Mouse (Mus musculus) layer of hippocampus, postnatal 25 days (tissue): Measurements from ENCODE around the gene Cyb5rl. TPM values are rescaled to one million over a fixed set of nuclear protein-coding genes. Genes with fewer than 3 reads are reported as not detected.

Experiments used
- DNase-seq, 2 experiments: peaks; one replicate each; pipeline ENCODE4 v3.0.0; 2022; ENCODE audit warnings: mixed read lengths in 2 of 2, low spot score in 1 of 2; ENCODE audit errors: extremely low spot score in 1 of 2
- total RNA-seq, 2 experiments: library from RNA; stranded (reverse); gene quantifications; 2 replicates each; pipeline ENCODE4 v1.2.3; 2021

Cyb5rl gene
- 1 to 10 TPM; 5.8 to 6.6 TPM for total RNA-seq

DNA sequence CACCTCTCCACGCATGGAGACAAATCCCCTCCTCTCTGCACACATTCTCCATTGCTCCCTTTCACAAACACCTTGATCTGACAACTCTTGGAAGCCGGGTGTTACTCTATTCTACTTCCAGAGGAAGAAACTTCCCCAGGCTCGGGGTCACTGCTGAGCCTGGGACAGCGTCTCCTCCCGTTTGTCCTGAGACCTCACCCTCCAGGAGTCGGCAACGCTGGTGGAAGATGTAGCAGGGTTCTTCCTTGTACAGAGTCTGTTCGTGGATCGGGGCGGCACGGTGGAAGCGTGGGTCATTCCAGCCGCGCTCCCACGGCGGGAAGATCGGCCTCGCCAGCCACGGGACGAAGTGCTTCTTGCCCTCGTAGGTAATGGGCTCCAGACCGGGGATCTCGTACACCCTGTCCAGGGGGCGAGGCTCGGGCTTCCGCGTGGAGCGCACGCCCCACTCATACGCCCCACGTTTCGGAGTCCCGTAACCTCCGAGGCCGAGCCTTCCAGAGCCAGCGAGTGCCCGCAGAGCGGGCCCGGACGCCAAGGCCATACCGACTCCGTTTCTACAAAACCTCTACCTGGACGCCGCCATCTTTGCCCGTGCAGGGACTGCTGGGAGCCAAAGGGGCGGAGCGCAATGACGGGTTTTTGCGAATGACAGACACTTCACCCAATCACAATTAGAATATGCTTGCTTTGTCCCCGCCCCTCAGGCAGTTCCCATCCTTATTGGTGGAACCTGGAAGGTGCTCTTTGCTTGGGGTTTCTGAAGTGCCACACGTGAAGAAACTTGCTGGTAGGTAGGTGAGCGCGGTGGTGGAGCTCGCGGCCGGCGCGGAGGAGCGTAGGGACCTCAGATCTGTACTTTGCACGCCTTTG, at the start of gene Cyb5rl, which contains the start of gene Mrpl37:
Cyb5rl (plus strand) TSS at position 737 of the 873 bp plus-strand sequence.
Mrpl37 (minus strand) TSS at position 617 of the 873 bp plus-strand sequence.
- DNase-seq = peak; percentile 89 to 90

DNA sequence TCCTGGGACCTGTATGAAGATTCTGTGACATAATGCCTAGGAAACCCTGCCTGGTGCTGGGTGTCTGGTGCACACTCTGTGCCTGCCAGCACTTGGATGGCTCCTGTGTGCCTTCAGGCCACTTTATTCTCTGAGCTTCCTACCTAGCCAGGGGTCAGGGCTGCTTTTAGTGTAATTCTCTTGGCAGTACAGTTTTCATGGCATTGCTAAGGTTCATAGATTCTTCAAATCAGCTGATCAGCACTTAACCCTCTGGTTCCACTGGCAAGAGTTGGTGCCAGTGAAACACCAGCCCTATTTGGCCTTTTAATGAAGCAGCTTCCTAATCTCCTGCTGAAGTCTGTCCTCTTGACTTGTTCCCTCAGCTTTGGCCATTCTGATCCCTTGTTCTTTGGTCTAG, 49.5 kb upstream of the Cyb5rl start:
- DNase-seq = no peak

DNA sequence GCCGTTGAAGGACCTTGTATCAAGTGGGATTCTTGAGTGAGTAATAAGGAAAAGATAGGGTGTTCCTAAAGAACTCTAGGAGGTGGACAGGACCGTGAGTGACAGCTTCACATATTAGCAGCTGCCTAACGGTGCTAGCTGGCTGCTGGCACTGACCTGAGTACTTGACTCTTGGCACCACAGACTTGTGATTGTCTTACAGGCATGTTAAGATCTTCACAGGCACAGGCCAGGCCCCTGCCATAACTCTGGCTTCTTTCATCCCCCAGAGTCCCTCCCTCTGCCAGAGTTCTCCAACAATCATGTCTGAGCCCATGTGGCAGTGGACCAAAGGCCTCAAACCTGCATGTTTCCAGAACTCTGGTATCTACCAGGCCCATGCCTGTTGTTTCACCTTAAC, 48.3 kb upstream of the Cyb5rl start:
- no peak for DNase-seq

DNA sequence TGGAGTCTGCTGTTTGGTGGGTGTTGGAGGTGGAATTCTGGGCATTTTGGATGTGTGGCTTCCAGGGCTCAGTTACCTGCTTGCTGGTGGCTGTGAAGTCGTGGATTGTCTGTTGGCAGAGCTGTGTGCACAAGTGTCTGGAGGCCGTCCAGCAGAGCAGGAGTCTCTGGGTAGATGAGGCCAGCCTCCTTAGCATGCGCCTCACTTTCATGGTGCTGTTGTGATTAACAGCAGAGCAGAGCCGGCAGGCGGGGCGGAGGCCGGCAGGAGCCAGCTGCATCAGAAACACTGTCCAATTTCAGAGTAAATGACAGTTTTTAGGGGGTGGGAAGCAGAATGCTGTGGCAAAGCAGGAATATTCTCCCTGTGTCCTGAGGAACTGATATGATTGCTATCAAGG, 47.8 kb upstream of the Cyb5rl start:
- peak in 1 of 2 experiments; percentile 45 for DNase-seq

DNA sequence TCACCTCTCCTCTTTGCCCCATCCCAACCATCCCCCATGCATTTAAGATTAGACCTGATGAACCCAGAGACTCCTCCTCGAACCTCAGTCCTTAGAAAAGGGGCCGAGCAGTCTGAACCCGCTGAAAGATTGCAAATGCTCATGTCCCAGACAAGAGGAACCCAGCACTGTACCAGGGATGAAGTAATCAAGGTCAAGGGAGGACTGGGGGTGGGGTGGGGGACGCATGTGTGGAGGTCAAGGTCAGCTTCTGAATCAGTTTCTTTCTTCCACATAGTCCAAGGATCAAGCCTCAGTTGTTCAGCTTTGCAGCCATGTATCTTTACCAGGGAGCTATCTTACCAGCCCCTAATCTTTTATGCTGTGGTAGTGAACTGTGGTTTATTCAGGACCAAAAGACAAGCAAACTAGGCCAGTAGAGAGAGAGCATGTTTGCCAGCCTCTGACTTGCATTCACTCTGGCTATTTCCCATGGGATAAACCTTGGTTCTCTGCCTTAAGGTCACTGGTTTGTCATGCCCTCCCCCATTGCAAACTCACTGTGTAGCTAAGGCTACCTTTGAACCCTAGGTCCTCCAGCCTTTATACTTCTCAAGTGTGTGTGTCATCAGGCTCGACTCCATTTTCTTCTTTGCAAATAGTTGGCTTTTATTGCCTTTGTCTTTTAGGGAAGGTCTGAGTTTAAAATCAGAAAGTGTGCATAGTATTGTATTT, 46.3 kb upstream of the Cyb5rl start:
- no peak for DNase-seq

DNA sequence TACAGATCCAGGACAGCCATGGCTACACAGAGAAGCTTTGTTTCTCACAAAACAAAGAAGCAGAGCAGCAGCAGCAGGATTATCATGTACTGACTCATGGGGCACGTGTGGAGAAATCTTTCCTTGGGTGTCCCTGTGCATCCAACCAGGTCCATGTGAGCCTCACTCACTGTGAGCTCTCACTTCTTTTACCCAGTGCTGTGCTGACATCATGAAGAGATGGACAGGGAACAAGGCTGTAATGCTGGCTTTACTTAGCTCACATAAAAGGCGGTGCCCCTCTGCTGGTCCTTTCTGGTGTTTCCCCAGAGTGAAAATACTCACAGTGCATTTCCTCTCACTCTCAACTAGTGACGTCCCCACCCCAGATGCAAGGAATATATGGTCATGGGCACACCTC, 45.3 kb upstream of the Cyb5rl start:
- DNase-seq = no peak

DNA sequence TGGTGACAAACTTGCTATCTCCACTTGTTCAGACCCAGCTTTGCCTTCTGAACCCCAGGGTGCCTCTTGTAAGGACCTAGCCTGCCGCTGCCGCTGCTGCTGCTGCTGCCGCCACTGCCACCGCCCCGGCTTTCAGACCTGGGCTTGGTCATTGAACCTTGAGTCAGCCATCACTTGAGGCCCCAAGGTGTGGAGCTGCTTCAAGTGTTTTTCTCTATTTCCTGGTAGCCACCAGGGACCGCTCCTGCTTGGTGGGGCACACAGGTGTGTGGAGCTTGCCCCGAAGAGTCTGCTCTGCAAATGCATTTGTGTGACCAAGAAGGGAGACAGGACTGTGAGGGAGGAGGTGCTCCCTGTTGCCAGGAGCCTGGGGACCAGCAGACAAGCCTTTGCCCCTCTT, 41.9 kb upstream of the Cyb5rl start:
- DNase-seq = no peak

DNA sequence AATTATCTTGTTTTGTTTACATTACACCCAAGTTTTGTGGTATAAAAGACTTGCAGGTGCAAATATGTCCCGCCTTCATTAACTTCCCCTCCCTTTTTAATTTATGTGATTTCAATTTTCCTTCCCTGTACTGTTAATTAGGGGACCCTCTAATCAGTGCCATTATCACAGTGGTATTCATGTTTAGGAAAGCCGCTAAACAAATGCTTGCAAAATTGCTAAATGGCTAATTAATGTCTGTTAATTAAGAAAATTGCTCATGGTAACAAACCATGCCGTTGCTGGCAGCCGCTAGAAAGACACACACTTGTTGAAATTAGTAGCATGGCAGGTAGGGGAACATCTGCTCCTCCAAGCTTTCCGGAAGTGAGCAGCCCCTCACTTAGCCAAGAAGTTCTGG, 41.4 kb upstream of the Cyb5rl start:
- DNase-seq = no peak

DNA sequence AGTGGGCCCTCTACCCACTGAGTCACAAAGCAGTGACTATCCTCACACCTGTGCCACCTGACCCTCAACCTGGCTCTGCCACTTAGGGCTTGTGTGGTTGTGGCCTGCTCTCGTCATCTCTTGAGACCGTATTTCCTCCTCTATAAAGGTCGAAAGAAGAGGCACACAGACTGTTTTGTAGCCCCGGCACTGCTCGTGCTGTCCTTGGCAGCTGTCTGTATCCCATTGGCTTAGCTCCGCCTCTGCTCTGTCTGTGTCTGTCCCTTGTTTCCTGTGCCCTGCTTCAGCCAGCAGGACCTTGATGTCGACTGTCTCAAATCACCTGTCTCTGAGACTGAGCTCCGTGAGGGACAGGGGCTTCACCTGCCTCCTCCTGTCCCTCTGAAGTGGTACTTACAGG, 40.3 kb upstream of the Cyb5rl start:
- no peak for DNase-seq

DNA sequence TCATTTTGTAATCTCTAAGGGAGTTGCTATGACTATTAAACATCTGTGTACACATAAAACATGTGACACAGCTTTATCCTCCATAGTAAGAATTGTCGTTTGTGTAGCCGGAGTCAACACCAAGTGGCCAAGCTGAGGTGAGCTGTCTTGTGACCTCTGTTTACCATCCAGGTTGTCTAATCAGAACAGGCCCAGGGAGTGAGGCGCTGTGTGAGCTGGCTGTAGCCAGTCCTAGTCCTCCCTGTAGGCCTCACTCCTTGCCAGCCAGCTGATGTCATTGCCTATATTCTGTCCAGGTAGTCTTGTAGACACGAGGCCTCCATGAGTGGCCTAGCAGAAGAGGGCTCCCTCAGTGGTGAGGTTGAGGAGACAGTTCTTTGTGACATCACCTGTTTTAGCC, 31.1 kb upstream of the Cyb5rl start:
- no peak for DNase-seq

DNA sequence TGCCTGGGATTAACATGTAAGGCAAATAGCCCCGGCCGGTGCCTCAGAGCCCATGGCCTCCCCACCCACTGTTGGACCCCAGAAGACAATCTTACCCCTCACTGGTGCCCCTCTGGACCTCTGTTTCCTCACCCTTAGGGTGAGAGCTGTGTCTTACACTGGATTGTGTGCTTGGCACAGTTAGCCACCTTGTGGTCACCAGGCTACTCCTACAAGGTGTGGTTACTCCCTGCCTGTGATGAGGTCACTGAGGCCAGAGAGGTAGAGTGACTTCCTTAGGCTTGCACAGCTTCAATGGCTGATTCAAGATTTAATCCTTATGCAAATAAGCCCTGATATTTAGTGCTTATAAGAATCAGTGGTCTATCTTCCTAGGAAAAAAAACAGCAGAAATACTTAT, 29.8 kb upstream of the Cyb5rl start:
- DNase-seq = no peak

DNA sequence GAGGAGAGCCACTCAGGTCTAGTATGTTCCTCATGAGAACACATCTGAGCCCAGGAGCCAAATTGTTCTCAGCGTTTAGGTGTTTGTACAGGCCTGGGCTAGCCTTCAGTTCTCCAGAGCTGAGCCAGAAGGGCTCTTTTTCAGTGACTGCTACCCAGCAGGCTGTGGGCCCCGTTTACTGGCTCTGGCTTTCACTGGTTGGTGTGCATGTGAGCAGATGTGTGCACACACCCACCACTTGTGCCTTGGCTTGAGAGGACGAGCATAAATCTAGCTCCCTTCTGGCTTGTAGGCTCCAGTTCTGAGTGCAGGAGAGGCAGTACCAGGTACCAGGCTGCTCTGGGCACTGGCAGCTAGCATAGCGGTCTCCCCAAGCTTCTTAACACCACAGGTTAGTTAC, 28.5 kb upstream of the Cyb5rl start:
- DNase-seq = no peak

DNA sequence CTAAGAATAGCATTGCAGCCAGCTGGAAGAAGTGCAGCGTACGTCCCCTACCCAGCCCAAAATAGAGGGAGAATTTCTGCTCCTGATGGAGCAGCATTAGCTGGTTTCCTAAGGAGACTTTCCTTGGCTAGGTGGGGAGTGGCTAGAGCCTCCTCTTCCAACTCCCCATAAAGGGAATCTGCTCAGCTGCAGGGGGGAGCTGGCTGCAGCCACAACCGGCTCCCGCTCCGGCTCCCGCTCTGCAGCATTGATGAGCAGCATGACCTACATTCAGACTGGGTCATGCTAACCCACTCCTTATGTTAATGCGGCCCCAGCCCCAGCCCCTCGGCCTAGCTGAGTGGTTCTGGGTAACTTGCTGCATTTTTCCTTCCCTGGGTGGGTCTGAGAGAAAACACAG, 27.5 kb upstream of the Cyb5rl start:
- DNase-seq = no peak

DNA sequence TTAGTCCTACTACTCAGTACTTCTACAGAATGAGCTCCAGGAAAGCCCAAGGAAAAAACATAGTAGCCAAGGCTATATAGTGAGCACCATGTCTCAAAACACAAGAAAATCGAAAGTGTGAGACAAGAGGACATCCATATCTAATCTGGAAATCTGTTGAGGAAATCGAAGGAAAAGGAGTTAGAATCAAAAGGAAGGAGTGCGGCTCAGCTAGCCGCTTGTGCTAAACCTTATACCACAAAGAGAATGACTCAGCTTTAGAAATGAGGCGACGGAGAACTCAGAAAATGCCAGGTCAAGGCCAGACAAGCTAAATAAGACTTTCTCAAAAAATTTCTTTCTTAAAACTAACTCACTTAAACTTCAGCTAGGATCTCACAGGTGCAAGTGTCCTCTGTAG, 24.5 kb upstream of the Cyb5rl start:
- no peak for DNase-seq

DNA sequence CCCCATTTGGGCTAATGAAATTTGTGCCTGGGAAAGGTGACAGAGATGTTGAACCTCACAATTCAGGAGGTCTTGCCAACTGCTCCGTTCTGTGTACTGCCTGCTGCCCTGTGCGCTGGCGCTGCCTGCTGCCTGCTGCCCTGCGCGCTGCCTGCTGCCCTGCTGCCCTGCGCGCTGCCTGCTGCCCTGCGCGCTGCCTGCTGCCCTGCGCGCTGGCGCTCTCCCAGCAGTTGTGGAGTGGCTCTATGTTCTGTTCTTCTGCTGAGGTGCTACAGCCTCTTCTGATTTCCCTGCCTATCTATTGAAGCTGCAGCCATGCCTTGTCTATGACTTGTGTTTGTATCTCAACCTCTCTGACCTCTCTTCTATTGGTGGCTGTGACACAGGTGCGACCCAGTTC, 21.6 kb upstream of the Cyb5rl start:
- DNase-seq = no peak

DNA sequence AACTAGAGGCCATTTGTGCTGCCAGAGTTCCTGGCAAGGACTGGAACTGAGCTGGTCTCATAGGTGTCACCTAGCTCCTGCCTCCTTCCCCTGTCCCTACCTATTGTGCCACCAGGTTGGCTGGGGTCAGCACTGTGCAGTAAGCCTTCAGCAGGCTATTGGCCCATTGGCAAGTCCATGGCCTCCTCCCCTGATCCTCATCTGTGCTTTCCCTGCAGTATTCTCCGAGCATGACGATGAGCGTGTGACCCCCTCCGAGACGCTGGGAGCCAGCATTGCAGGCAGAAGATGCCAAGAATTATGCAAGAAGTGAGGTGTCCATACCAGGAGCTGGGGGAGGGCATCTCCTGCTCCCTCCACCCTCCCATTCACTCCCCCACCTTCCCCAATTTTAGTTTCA, 19.0 kb upstream of the Cyb5rl start:
- DNase-seq = no peak

DNA sequence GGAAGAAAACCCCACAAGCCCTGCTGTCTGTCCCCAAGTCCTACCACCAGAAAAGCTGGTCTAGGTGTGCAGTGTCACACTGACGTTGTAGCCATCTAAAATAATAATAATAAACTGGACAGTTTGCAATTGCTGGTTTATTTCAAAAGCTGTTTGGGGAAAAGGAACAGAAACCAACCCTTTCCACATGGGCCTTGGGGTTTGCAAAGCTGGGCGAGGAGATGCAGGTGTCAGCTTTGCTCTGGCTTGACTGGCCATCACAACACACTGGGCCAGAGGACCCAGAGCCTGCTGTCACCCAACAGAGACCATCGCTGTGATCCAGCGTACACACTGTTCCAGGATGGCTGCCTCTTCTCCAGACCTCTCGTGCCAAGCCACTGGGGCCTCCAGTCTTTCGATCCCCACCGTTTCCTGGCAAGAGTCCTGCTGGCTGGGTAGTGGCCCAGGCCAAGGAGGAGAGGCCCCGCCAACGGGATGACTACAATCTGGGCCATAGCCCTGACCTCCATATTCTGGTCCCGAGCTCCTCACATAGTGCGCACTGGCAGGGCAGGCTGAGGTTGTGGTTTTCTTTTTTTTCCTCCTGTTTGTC, 18.1 kb upstream of the Cyb5rl start:
- no peak for DNase-seq

DNA sequence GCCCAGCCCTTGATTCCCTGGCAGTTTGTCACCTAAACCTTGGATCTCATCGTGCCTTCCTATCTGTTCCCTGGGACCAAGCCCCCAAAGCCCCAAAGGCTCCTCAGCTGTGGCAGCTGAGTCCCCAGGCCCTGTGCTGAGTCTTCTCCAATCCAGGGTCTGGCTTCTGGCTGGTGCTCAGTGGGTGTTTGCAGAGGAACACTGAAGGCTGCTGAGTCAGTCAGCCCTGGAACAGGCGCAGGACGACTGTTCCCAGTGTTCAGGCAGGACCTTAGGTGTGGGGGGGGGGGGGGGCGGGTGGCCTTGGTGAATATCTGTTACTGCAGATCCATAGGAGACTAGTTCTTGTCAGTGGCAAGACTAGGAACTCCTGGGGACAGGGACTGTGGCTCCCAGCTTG, 14.9 kb upstream of the Cyb5rl start:
- no peak for DNase-seq

DNA sequence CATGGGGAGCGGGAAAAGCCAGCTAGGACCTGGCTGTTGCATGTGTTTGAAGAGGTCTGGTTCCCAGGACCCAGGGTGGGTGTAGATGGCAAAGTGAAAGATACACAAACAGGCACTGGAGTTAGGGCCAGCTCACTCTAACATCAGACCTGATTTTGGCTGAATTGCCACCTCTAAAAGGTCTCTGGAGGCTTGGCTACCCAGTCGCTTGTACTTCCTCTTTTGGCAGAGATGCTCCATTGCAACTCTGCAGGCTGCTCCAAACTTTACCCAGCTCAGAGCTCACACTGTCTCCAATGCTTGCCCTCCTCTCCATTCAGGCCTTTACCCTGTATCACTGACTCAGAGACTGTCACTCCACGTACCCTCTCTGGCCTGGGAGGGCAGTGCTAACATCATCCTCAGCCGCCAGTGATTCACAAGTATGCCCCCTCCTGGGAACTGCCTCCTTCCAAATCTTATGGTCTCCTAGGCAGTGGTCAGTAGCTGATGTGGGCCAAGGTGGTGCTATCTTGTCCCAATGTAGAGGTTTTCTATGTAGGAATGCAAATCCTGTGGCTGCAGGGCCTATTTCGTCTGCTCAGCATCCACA, 13.7 kb upstream of the Cyb5rl start:
- no peak for DNase-seq

DNA sequence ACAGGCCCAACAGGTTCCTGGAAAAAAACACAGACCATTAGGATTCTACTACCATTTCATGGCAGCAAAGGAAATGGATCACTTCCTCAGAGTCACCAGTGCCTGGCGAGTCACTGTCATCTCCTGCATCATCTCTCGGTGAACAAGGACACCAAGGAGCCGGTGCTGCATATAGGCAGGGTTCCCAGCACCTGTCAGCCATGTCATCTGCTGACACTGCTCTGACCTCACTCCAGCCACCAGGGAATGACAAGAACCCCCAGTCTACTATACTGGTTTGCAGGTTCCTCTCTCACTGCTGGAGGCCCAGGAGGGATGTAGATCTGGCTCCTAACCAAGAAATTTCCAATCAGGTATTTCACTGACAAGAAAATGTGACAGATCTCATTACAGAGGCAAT, 10.7 kb upstream of the Cyb5rl start:
- DNase-seq = no peak

DNA sequence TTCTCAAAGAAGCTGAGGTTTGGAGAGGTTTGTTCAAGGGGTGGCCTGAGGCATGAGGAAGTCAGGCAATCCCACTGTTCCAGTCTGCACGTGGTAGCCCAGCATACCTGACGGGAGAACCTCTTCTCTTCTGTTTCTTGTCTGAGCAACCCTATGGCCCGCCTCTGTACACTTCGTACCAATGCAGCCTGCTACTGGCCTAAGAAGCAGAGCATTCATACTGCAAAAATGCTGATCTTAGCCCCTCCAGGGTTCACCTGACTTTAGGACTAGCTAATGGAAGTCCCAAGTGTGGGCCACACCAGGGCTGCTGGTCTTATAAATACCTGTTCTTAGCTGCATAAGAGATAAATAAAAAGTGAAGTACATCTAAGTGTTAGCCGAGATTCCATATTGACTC, 8.4 kb upstream of the Cyb5rl start:
- DNase-seq = no peak
